Mouse (Mus musculus): ENCODE data around the gene Cfap157.

The Cfap157 gene

GRCm38 (mm10) chr2:32779714-32780113, 4.5 kb downstream of the Cfap157 start:
- no peak for DNase-seq

GRCm38 (mm10) chr2:32779131-32779530, 5.1 kb downstream of the Cfap157 start:
- DNase-seq = peak; percentile 68

- no peak for DNase-seq
Observed at GRCm38 (mm10) chr2:32778081-32778480, 6.1 kb downstream of the Cfap157 start.

- no peak for DNase-seq
Observed at GRCm38 (mm10) chr2:32776192-32776591, 8.0 kb downstream of the Cfap157 start.

GRCm38 (mm10) chr2:32775359-32776074, 8.7 kb downstream of the Cfap157 start, which contains the start of the genes Ttc16 and Ptrh1:
TSS of gene Ttc16 (minus strand) at chr2:32775633.
TSS of gene Ptrh1 (plus strand) at chr2:32775786.
- DNase-seq = peak; percentile 96

GRCm38 (mm10) chr2:32772626-32773279, 11.5 kb downstream of the Cfap157 start:
- DNase-seq = no peak

- no peak for DNase-seq
Observed at GRCm38 (mm10) chr2:32771886-32772285, 12.3 kb downstream of the Cfap157 start.

GRCm38 (mm10) chr2:32769327-32770085, 14.7 kb downstream of the Cfap157 start:
- DNase-seq = no peak

GRCm38 (mm10) chr2:32768661-32769285, 15.5 kb downstream of the Cfap157 start:
- DNase-seq = peak; percentile 49

- DNase-seq = no peak
Observed at GRCm38 (mm10) chr2:32767241-32767640, 17.0 kb downstream of the Cfap157 start.

- DNase-seq = no peak
Observed at GRCm38 (mm10) chr2:32763353-32763752, 20.9 kb downstream of the Cfap157 start.

GRCm38 (mm10) chr2:32761859-32762258, 22.4 kb downstream of the Cfap157 start:
- DNase-seq = no peak

GRCm38 (mm10) chr2:32761361-32761760, 22.9 kb downstream of the Cfap157 start:
- no peak for DNase-seq

GRCm38 (mm10) chr2:32759001-32759400, 25.2 kb downstream of the Cfap157 start:
- DNase-seq = no peak

- no peak for DNase-seq
Observed at GRCm38 (mm10) chr2:32758503-32758902, 25.7 kb downstream of the Cfap157 start.

- peak; percentile 94 for DNase-seq
Observed at GRCm38 (mm10) chr2:32757056-32757845, 27.0 kb downstream of the Cfap157 start, which contains the start of gene Tor2a. TSS of gene Tor2a (plus strand) at chr2:32757234.

- no peak for DNase-seq
Observed at GRCm38 (mm10) chr2:32756674-32757055, 27.6 kb downstream of the Cfap157 start.

- DNase-seq = no peak
Observed at GRCm38 (mm10) chr2:32752181-32752580, 32.0 kb downstream of the Cfap157 start.

- DNase-seq = no peak
Observed at GRCm38 (mm10) chr2:32751665-32752033, 32.6 kb downstream of the Cfap157 start.

- DNase-seq = no peak
Observed at GRCm38 (mm10) chr2:32750887-32751664, 33.2 kb downstream of the Cfap157 start.

GRCm38 (mm10) chr2:32750199-32750598, 34.0 kb downstream of the Cfap157 start:
- no peak for DNase-seq
